Mouse (Mus musculus) granulocyte monocyte progenitor cell, adult 5-6 weeks (primary cell): ENCODE data around the gene Stx4a. TPM values are rescaled to one million over a fixed set of nuclear protein-coding genes. Genes with fewer than 3 reads are reported as not detected.
A peak's percentile ranks its signal among the peaks of the same experiment; 100 is the strongest.
"Not testable (repeated sequence)": the region's sequence is repeated elsewhere in the genome, so short reads cannot be mapped to it uniquely, and the experiment has no call there.

Source experiments
- ATAC-seq: replicated peaks from 2 replicates; pipeline ENCODE4 v1.8.0; 2016; ENCODE audit warnings: mild to moderate bottlenecking, moderate TSS enrichment, inconsistent platforms; ENCODE audit not compliant: poor library complexity, severe bottlenecking
- total RNA-seq, 2 experiments: library from RNA; stranded (forward) in 1 of 2; stranded (reverse) in 1 of 2; fragments of 200-712, 200-1000 nt in 1 of 2; fragments of >200 nt in 1 of 2; fragmentation: Nextera tagmentation in 1 of 2; gene quantifications; 2 replicates each; pipeline ENCODE4 v1.2.3; 2014 to 2017

Stx4a gene
- total RNA-seq, 2 experiments from 2014 or later = 37.7 to 88.9 TPM

- ATAC-seq = no peak
These were observed 10.3 kb upstream of the Stx4a start for GRCm38 (mm10) chr7:127813821-127814220.

- no peak for ATAC-seq
These were observed 9.7 kb upstream of the Stx4a start for GRCm38 (mm10) chr7:127814241-127814921.

- no peak for ATAC-seq
These were observed 8.9 kb upstream of the Stx4a start for GRCm38 (mm10) chr7:127815116-127815665.

- peak; percentile 92 for ATAC-seq
These were observed 7.9 kb upstream of the Stx4a start for GRCm38 (mm10) chr7:127815954-127816821.

GRCm38 (mm10) chr7:127817053-127817452, 7.0 kb upstream of the Stx4a start:
- ATAC-seq = no peak

- ATAC-seq = no peak
These were observed 6.3 kb upstream of the Stx4a start for GRCm38 (mm10) chr7:127817776-127818175.

- ATAC-seq = 0 out of 2 replicates have a peak, but pooled peaks have one; percentile 26
These were observed 3.1 kb upstream of the Stx4a start for GRCm38 (mm10) chr7:127820836-127821509.

- no peak for ATAC-seq
These were observed 1.6 kb upstream of the Stx4a start for GRCm38 (mm10) chr7:127822494-127822893.

GRCm38 (mm10) chr7:127823236-127824171, 590 bp upstream of the Stx4a start:
- no peak for ATAC-seq

GRCm38 (mm10) chr7:127835550-127835949, 11.5 kb downstream of the Stx4a start:
- ATAC-seq = no peak

- no peak for ATAC-seq
These were observed 13.4 kb downstream of the Stx4a start for GRCm38 (mm10) chr7:127837473-127837872.

- not testable (repeated sequence) for ATAC-seq
These were observed 13.8 kb downstream of the Stx4a start for GRCm38 (mm10) chr7:127837878-127838277.

GRCm38 (mm10) chr7:127840031-127840430, 15.9 kb downstream of the Stx4a start:
- ATAC-seq = not testable (repeated sequence)

GRCm38 (mm10) chr7:127840886-127841285, 16.8 kb downstream of the Stx4a start:
- peak; percentile 33 for ATAC-seq

GRCm38 (mm10) chr7:127841340-127842000, 17.4 kb downstream of the Stx4a start:
- ATAC-seq = peak; percentile 80

GRCm38 (mm10) chr7:127842001-127842718, 18.1 kb downstream of the Stx4a start:
- peak; percentile 69 for ATAC-seq

- no peak for ATAC-seq
These were observed 26.1 kb downstream of the Stx4a start for GRCm38 (mm10) chr7:127849973-127850875.
